Mouse (Mus musculus) kidney, adult 8-10 months (tissue): ENCODE data around the gene Ndufv3.
"Not testable (repeated sequence)": the region's sequence is repeated elsewhere in the genome, so short reads cannot be mapped to it uniquely, and the experiment has no call there.

Experiments used
- DNase-seq, 2 experiments: peaks; one replicate each; pipeline ENCODE4 v3.0.0; 2022

Ndufv3 gene

DNA sequence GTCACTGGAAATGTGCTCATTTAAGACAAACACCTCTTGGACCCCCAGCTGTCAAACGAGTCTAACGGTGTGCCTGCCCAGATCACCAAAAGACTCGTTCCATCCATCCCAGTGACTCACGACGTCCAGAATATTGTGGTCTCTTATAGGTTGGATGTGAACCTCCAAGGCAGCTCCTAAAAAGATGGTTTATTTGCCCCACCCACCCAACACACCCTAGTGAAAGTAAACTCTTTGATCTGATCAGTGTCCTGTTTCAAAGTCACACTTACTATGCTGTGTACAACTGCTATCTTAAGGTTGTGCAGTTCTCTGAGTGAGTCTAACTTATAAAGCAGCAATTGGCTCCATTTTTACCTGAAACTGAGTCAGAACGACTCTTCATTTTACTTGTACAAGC, 7.3 kb upstream of the Ndufv3 start:
- DNase-seq: no peak

DNA sequence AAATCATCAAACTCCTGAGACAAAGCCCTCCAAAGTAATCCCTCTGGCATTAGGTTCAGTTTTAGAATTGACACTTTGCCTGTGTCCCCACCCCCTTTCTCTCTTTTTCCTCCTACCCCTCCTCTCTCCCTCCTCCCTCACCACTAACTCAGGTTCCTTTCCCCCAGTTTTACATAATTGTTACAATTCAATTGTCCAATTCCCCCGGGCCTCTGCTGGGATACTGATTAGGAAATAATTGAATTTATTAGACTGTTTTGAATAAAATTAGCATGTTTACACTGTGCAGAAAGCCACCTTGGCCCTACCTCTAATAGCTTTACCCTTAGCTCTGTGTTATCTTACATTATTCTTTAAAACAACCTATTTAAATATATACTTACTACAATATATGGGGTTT, 5.2 kb upstream of the Ndufv3 start:
- no peak for DNase-seq

DNA sequence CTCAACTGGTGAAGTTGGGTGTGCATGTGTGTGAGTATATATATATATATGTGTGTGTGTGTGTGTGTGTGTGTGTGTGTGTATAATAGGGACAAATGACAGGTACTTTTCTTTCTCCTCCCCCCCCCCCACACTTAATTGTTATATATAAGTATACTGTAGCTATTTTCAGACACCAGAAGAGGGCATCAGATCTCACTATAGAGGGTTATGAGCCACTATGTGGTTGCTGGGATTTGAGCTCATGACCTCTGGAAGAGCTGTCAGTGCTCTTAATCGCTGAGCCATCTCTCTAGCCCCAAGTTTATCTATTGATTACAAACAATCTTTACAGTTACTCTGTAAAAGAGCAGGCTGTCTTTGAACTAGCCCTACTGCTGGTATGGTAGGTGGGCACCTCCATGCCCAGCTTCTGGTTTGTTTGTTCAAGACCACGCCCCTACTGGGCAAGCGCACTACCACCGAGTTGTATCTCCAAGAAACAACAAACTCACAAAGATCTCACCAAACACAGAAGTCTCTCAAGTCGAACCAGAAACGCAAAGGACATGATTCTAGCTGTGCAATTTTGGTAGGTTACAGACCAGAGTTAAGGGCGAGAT, 470 bp upstream of the Ndufv3 start:
- DNase-seq: no peak

DNA sequence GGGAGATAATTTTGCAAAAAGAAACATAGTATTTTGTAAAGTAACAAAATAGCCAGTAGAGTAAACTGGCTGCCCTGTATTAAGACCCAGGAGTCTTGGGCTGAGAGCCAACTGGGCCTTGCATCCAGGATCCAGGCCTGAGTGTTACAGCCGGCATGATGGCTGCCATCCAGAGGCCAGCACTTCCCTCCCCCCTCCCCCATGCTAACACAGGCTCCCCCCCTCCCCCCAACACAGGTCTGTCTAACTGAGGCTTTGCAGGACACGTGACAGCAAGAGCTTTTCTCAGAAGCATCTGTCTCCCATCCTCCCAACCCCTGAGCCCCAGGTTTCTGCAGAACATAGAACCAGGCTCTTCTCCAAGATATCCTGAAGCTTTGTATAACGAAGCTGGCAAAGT, 980 bp downstream of the Ndufv3 start:
- peak; percentile 59 to 74 for DNase-seq

DNA sequence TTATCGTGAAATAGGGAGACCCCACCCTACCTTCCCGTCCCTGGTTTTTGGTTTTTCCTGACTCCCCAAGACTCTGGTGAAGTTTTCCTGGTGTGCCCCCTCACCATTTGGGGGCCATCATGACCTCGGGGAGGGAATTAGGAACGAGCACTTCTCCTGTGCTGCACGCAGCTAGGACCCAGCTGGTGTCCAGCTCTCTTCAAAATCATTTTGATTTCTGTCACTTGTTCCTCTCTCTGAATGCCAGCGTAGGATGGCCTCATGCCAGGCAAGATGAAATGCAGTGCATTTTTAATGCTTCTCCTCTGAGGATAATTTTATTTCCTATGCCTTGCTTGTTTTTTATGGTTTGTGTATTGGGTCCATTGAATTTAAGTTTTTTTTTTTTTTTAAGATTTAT, 2.0 kb downstream of the Ndufv3 start:
- DNase-seq: no peak

DNA sequence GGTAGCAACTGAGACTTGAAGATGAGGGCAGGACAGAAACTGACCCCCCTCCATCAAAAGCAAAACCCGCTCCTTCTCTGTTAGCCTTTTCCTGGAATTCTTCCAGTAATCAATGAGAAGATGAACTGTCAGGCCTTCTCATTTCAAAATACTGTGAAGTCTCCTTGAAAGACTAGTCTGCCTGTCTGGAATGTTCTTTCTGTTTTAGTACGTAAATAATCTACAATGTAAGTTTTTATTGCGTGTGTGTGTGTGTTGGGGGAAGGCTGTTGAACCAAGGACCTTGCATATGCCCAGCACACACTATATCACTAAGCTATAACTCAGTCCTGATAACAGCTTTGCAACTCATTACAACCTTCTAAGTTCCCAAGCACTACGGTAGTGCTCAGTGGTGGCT, 5.2 kb downstream of the Ndufv3 start:
- DNase-seq: no peak

DNA sequence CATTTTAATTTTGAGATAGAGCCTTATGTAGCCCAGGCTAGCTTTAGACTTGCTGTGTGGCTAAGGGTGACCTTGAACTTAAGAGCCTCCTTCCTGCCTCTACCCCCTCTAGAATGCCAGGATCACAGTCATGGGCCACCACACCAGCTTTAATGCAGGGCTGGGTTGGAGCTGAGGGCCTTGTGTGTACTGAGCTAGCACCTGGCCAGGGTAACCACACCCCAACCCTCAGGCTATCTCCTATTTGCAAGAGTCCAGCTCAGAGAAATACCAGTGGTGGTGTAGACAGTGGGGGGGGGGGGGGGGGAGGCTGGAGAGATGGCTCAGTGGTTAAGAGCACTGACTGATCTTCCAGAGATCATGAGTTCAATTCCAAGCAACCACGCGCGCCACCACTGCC, 5.9 kb downstream of the Ndufv3 start:
- DNase-seq: no peak

DNA sequence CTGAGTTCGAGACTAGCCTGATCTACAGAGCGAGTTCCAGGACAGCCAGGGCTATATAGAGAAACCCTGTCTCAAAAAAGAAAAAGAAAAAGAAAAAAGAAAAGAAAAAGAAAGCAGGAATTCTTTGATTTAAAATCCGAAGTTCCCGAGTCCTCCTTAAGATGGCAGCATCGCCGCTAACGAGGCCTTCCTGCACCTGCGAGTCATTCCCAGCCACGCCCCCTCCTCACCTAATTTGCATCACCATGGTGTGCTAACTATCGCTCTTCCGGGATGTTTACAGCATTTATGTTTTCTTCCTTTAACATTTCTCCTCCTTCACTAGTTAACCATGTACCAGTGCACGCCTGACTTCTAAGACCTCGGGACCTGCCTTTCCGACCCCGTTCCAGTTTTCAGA, 9.4 kb downstream of the Ndufv3 start:
- peak; percentile 49 to 70 for DNase-seq

DNA sequence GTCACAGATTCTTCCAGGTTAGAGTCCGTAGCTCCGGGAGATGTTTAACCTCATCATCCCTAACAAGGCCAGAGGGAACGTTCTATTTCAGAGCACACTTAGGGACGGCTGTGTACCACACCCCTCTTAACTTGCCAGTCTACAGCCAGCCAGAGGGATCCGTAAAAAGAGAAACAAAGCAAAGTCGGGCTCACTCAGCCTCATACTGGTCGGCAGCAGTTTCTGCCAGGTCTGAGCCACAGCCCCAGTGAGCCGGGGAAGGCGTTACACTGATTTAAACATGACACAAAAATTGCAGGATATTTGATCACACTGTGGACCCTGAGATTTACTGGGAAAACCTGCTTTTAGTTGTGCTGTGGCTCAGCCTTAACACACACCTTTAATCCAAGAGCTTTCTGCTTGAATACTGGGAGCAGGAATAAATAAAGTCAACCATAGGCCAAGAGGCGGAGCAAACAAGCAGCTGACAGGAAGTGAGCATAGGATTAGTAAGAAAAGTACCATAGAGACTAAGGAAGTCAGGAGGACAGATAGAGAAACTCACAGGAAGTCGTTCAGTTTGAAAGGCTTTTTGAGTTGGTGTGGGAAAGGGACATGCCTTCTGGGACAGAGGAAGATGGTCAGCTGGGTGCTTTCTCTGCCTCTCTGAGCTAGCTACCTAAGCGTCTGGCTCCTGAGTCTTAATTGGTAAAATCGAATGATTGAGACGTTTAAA, 11.7 kb downstream of the Ndufv3 start:
- no peak for DNase-seq

DNA sequence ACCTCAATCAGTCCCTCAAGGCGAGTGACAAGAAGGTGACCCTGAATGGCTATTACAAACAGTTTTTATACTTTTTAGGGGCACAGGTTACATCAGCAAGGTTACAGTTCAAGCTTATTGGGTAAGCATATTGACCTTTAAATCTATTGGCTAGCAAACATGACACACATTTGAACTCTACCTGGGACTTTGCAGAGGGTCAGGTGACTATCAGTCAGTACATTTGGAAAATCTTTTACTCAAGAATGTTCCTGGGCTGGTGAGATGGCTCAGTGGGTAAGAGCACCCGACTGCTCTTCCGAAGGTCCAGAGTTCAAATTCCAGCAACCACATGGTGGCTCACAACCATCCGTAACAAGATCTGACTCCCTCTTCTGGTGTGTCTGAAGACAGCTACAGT, 12.4 kb downstream of the Ndufv3 start:
- DNase-seq: peak in 1 of 2 experiments; percentile 49

DNA sequence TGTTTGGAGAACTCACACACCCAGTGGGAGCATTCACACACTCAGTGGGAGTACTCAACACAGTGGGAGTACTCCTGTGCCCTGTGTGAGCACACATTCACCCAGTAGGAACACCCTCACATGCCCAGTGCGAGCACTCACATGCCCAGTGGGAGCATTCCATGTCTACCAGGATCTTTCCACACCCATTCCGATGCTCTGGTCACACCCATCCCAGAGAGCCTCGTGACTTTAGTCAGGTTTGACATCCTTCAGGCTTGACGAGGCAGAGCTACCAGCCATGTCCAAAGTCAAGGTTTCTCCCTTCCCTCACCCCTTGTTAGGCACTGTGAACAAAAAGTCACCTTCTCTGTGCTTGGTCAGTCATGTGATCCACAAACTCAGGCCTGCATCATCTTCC, 15.4 kb downstream of the Ndufv3 start:
- peak; percentile 65 to 70 for DNase-seq

DNA sequence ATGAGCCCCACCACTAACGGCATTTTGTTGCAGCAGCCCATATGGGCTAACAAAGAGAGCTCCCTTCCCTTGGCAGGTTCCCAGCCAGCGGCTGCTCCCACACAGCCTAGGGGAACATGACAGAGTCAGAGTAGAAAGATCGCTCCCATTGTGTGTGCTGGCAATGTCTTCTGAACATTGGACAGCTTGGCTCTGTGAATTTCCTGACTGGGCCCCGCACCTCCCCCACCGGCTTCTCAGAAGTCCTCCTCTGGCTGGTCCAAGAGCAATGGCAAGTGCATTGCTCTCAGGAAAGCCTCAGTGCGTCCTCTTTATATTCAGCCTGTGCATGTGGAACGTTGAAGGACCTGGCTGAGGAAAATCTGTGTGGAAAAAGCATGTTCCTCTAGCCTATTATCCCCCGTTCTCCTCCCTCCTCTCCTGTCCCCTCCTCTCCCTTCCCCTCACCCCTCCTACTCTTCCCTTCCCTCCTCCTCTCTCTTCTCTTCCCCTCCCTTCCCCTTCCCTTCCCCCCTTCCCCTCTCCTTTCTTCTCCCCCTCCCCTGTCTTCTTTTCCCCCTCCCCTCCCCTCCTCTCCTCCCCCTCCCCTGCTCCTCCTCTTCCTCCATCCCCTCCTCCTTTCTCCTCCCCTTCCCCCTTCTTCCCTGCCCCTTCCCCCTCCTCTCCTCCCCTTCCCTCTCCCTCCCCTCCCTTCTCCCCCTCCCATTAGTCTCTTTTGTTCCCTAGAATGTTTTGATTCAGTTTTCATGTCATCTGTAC, 16.1 kb downstream of the Ndufv3 start:
- DNase-seq: peak; percentile 62 to 72

DNA sequence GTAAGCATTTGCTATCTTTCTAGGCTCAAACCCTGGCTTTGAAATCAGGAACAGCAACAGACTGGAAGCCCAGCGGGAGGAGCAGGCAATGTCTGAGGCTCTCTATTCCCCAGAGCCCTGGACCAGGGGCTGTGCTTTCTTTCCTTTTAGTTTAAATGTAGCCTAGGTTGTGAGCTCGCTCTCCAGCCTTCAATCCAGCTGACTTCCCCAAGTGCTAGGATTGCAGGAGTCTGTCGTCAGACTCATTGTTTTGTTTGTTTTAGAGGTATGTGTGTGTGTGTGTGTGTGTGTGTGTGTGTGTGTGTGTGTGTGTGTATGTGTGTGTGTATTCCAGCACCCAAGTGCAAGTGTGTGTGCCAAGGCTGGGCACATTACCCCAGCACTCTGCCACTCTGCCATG, 20.2 kb downstream of the Ndufv3 start:
- DNase-seq: no peak

DNA sequence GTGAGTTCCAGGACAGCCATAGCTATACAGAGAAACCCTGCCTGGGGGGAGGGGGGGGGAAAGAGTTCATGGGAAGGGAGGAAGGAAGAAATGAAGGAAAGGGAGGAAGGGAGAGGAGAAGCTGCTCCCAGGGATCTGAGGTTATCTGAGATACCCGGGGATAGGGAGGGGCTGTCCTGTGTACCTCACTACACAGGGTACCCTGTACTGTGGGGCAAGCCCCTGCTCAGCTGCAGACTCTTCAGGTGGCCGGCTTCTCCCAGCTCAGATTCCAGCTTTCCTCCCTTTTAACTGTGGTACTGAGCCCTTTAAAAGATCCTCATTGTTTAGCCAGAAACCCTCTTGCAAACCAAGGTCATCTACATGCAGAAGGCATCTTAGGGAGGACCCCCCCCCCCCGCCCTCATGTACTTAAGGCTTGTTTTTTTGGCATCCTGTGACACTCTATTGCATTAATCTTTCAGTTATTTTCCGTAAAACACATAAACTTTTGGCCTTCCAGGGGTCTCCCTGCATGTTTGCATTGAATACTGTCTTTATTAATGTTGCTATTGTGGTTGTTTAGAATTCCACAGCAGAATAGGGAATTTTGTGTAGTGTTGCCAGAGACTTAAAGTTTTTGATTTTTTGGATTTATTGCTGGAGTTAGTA, 21.0 kb downstream of the Ndufv3 start:
- DNase-seq: no peak

DNA sequence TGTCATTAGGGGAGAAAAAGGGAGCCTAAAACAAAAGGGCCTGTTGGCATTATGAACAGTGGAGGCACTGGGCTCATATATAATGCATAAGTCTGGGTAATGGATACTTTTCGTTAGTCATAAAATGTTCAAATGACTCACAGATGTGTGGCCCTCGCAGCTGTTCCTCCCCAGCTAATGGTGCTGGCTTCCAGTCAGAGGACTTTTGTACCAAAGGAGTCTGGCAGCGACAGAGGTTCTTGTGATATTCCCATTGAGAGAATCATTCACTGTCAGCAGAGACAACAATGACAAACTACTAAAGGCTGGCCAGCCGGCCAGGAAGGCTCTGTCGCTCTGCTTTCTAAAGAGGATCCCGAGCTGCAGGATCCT, 21.5 kb downstream of the Ndufv3 start:
- peak; percentile 42 to 60 for DNase-seq

DNA sequence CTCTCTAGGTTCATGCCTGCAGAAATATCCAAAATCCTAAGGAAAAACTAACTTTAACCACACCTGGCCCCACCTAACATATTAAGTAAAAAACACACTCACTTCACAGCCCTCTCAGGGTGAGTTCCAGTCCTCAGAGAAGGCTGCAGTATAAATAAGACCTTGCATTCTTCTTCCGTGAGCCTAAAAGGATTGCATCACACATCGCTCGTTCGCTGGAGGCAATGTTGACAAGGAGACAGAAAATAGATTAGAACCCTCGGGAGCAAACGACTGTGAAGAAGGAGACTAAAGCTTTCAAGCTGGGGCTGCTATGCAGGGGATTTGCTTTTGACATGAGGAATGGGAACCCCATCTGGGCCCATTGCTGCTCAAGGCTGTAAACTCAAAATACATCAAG, 23.7 kb downstream of the Ndufv3 start:
- DNase-seq: no peak

DNA sequence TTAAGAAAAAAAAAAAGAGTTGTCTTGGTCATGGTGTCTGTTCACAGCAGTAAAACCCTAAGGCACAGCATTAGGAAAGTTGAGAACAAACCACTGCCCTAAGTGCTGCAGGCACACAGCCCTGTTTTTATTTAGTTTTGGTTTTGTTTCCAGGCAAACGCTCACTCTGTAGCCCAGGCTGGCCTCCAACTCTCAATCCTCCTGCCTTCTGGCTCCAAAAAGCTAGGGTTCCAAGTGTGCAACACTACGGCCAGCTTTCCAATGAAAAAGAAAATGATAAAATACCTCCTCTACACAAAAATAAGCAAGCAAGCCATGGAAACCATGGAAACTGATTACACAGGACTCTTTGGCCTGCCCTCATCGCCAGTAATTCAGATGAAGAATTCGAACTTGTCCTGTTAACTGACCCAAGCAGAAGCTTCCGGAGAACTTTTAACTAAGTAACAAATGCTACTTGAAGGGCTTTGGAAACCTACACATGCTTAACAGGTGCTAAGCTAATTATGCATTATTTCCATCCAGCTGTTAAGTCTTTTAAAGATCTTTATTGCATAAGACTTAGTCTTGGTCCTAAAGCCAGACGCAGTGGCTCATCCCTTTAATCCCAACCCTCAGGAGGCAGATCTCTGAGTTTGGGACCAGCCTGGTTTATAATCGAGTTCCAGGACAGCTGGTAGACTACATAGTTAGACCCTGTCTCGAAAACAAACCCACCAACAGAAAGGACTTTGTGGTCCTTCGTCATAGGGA, 26.7 kb downstream of the Ndufv3 start:
- no peak for DNase-seq

DNA sequence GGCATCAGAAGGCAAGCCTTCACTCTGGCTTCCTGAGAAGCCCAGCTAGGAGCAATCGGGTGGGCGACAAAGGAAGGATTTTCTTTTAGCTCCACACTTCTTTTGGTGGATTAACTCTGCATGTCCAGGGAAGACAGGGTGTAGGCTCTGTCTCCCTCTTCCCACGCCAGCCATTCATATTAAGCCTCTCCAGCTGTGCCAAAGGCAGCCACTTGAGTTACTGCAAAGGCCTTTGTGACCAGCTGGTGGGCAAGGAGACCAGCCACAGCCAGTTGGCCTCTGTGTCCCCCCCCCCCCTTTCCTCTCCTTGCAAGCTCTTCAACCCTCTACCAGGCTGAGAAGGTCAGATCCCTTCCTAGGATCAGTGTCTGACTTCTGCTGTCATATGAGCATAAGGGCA, 28.1 kb downstream of the Ndufv3 start:
- DNase-seq: no peak

DNA sequence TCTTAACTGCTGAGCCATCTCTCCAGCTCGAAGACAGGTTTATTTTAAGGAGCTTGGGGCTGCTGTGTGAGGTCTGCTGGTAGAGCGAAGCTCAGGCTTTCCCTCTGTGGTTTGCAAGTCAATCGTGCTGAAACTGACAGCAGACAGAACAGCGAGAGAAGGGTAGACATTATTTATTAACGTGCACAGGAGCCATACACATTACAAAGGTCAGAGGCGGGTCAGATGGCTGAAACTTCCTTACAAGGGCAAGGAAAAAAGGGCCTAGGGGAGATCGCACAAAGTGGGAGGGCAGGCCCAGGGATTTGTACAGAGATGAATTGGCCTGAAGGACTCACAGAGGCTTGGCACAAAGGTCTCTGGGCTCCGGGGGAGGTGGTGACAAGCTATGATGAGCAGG, 29.5 kb downstream of the Ndufv3 start:
- no peak for DNase-seq

DNA sequence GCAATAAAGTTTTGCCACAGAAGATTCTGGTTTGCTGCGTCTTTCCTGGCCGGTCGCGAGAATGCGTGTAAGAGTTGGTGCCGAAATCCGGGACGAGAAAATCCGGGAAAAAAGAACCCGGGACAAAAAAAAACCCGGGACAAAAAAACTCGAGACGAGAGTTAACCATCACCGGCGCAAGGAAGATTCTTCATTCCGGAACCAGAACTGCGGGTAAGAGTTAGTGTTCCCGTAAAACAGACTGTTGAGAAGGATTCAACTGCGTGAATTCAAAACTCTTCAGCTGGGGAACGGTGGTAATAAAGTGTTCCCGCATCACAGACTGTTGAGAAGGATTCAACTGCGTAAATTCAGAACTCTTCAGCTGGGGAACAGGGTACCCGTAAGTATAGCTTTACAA, 32.7 kb downstream of the Ndufv3 start:
- DNase-seq: not testable (repeated sequence)

DNA sequence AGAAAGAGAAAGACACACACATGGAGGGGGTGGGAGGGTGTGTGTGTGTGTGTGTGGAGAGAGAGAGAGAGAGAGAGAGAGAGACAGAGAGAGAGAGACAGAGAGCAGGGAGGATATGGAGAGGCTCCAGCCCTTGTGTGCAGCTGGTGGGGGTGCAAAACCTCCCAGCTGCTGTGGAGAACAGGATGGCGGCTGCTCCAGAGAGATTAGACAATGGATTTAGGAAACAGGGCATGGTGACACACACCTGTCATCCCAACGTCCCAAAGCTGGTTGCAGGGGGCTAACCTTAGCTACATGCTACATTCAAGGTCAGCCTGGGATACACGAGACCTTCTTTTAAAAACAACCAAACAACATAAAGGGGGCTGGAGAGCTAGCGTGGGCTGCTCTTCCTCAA, 36.3 kb downstream of the Ndufv3 start:
- DNase-seq: no peak

DNA sequence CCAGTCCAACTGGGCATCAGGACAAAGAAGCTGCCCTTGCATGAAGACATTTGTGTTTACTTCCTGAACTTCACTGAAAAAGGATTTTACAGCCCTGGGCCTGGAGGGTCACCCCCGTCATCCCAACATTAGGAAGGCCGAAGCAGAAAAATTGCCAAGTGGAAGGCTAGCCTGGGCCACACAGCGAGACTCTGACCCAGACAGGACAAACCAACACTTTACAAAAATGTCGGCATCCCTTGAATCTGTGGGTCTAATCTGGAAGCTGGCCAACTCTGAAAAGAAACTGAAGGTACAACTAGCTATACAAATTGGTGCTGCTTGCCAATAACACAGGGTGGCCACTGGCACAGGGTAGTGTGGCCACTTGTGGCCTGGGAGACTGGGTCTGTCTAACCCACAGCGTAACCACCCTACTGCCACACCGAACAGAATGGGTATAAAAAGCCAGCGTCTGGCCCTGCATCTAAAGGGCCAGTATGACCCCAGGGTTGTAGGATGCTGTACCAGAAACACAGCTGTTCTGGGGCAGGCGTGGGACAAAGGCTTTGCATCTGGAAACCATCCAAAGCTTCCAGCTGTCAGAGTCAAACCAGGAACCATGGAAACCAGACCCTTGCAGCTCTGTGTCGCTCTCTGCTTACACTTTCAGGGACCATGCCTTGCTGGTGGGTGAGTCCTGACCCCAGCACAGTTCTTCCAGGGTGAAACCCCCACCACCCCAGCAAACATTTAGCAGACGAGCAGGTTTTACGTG, 37.4 kb downstream of the Ndufv3 start:
- DNase-seq: no peak
